Comparison of ENCODE assay signal across 9 mouse cellular contexts in genomic region chr6:6697418-6697979, GRCm38 (mm10).
DNase-seq lines count a peak whose midpoint lies in the region; ATAC-seq and TF ChIP-seq lines count a peak whose summit lies in the region.
"Had no signal": no experiment of that assay in that cellular context is flagged by ENCODE, and none has a peak within 500 bp of the region (broad histone marks: within the 10 kb centered on the region; RNA-seq: fewer than 3 reads in every experiment).

No protein-coding gene starts in this region.

- H3K4me3 ChIP-seq in limb, embryonic 11.5 days (ENCODE audit: low read depth, low read length): no peak overlapping the region
- H3K4me3 ChIP-seq in limb, embryonic 10.5 days: no peak overlapping the region
- no peak overlapping the region for H3K4me3 ChIP-seq in kidney, embryonic 16.5 days (ENCODE audit: low read length)
- no peak overlapping the region for H3K4me3 ChIP-seq in myocyte

- H3K79me2 ChIP-seq in myocyte (ENCODE audit: control insufficient read depth, insufficient read depth): no peaks in the 10 kb centered on the region

- TF ChIP-seq POLR2A in myocyte (IDR thresholded peaks at IDR 0.05; ENCODE audit: insufficient read length, low read depth): no peak

- H3K4me1 ChIP-seq in limb, embryonic 11.5 days (ENCODE audit: control insufficient read depth, insufficient read depth, low read length): no peaks in the 10 kb centered on the region
- no peaks in the 10 kb centered on the region for H3K4me1 ChIP-seq in limb, embryonic 10.5 days
- no peaks in the 10 kb centered on the region; the same call in 1 of the 2 replicates for H3K4me1 ChIP-seq in kidney, embryonic 16.5 days (ENCODE audit: insufficient read depth, low read length)

- H3K4me2 ChIP-seq in limb, embryonic 11.5 days (ENCODE audit: low read depth, severe bottlenecking): no peak overlapping the region
- H3K4me2 ChIP-seq in kidney, embryonic 16.5 days (replicated peaks; ENCODE audit: low read depth, low read length): no peak overlapping the region
- no peak overlapping the region for H3K4me2 ChIP-seq in myocyte (ENCODE audit: low read depth)

- DNase-seq in limb, embryonic 11.5 days (ENCODE audit: low spot score): no peak
- DNase-seq in limb, embryonic 10.5 days (ENCODE audit: low spot score): no peak
- DNase-seq in embryo, embryonic 11.5 days (ENCODE audit: low read depth, low spot score): peak; percentile 14
- DNase-seq in thymus, postnatal 14 days: no peak
- no peak for DNase-seq in cerebellum, adult 9-11 months
- DNase-seq: cerebellum, postnatal 10 days; left cerebral cortex, postnatal 4 days had no signal

- no peaks in the 10 kb centered on the region for H3K27me3 ChIP-seq in limb, embryonic 11.5 days (ENCODE audit: control insufficient read depth, insufficient read depth, low read length)
- H3K27me3 ChIP-seq in limb, embryonic 10.5 days (ENCODE audit: low read depth, poor library complexity, severe bottlenecking): no peaks in the 10 kb centered on the region
- no peaks in the 10 kb centered on the region for H3K27me3 ChIP-seq in kidney, embryonic 16.5 days (ENCODE audit: insufficient read depth, low read length)
- no peaks in the 10 kb centered on the region for H3K27me3 ChIP-seq in myocyte (ENCODE audit: control insufficient read depth, insufficient read depth, insufficient read length)

- no peak overlapping the region for H3K9ac ChIP-seq in limb, embryonic 11.5 days (ENCODE audit: low read length)
- H3K9ac ChIP-seq in kidney, embryonic 16.5 days (replicated peaks; ENCODE audit: low read length): no peak overlapping the region

- no peaks in the 10 kb centered on the region for H3K36me3 ChIP-seq in limb, embryonic 11.5 days (ENCODE audit: control insufficient read depth, insufficient read depth, low read length)
- no peaks in the 10 kb centered on the region for H3K36me3 ChIP-seq in limb, embryonic 10.5 days
- no peaks in the 10 kb centered on the region for H3K36me3 ChIP-seq in kidney, embryonic 16.5 days (ENCODE audit: insufficient read depth, low read length)
- H3K36me3 ChIP-seq in myocyte (ENCODE audit: control insufficient read depth, insufficient read depth): no peaks in the 10 kb centered on the region

- H3K27ac ChIP-seq in limb, embryonic 11.5 days (replicated peaks; ENCODE audit: low read depth, low read length): no peak overlapping the region
- H3K27ac ChIP-seq in limb, embryonic 10.5 days: no peak overlapping the region
- H3K27ac ChIP-seq in kidney, embryonic 16.5 days (ENCODE audit: low read length): no peak overlapping the region

- no peaks in the 10 kb centered on the region for H3K9me3 ChIP-seq in limb, embryonic 11.5 days (ENCODE audit: control insufficient read depth, low read length)
- H3K9me3 ChIP-seq in limb, embryonic 10.5 days (replicated peaks): no peaks in the 10 kb centered on the region
- H3K9me3 ChIP-seq in kidney, embryonic 16.5 days (ENCODE audit: low read length): no peaks in the 10 kb centered on the region

- H3ac ChIP-seq in myocyte (ENCODE audit: control insufficient read depth, insufficient read length): no peak overlapping the region

- 77% methylated on average over 10 of the region's 10 CpGs for WGBS in limb, embryonic 11.5 days
- 80% methylated on average over 10 of the region's 10 CpGs for WGBS in limb, embryonic 10.5 days
- 40% methylated on average over 10 of the region's 10 CpGs for WGBS in kidney, embryonic 16.5 days

- peak; percentile 17; the same call in 1 of the 2 replicates for ATAC-seq in limb, embryonic 11.5 days (ENCODE audit: insufficient number of reproducible peaks, low FRiP score, low TSS enrichment, low read depth)
- ATAC-seq in kidney, embryonic 16.5 days (ENCODE audit: low FRiP score, low TSS enrichment): peak; percentile 35; the same call in 1 of the 2 replicates

TF ChIP-seq in myocyte, 11 proteins besides CTCF, POLR2A, EP300 and RAD21:
- TF ChIP-seq POLR2AphosphoS2 (IDR thresholded peaks at IDR 0.05; ENCODE audit: insufficient read length, low read depth): no peak
- no peak for TF ChIP-seq USF1 (IDR thresholded peaks at IDR 0.05; ENCODE audit: low read depth)
- TF ChIP-seq CEBPB (IDR thresholded peaks at IDR 0.05; ENCODE audit: insufficient read depth, poor library complexity, severe bottlenecking): peak; percentile 82
TF ChIP-seq in myocyte: peak in this region for 1.
